Mouse (Mus musculus) hindbrain, postnatal 0 days (tissue): ENCODE data around the gene Xrcc4. TPM values are rescaled to one million over a fixed set of nuclear protein-coding genes. Genes with fewer than 3 reads are reported as not detected.
"Not testable (repeated sequence)": the region's sequence is repeated elsewhere in the genome, so short reads cannot be mapped to it uniquely, and the experiment has no call there.

ENCODE experiments used
- ATAC-seq: fragments of 200-750 bp; cut with Nextera tagmentation; 2 replicates; pipeline ENCODE4 v1.8.0; 2017; ENCODE audit warnings: mild to moderate bottlenecking, moderate TSS enrichment, moderate library complexity
- DNase-seq: peaks from one replicate; pipeline ENCODE4 v3.0.0-alpha.2; 2015; ENCODE audit warnings: low spot score
- H3K27ac ChIP-seq: fragments of 300-500 bp; sonication (generic); 2 replicates; pipeline ENCODE4 v1.5.1; 2014; ENCODE audit warnings: mild to moderate bottlenecking
- H3K27me3 ChIP-seq: fragments of 300-500 bp; sonication (generic); 2 replicates; pipeline ENCODE4 v1.6.1; 2014; ENCODE audit warnings: low read length, mixed read lengths; ENCODE audit not compliant: insufficient read depth
- H3K36me3 ChIP-seq: fragments of 300-500 bp; sonication (generic); 2 replicates; pipeline ENCODE4 v1.6.1; 2014; ENCODE audit warnings: low read length, mixed read lengths; ENCODE audit not compliant: insufficient read depth
- H3K4me1 ChIP-seq: fragments of 300-500 bp; sonication (generic); 2 replicates; pipeline ENCODE4 v1.6.1; 2014; ENCODE audit warnings: antibody characterized with exemption, low read length, mixed read lengths; ENCODE audit not compliant: insufficient read depth
- H3K4me2 ChIP-seq: fragments of 300-500 bp; sonication (generic); 2 replicates; pipeline ENCODE4 v1.6.1; 2014; ENCODE audit warnings: low read depth, mild to moderate bottlenecking, low read length, moderate library complexity, mixed read lengths
- H3K4me3 ChIP-seq: fragments of 300-500 bp; sonication (generic); 2 replicates; pipeline ENCODE4 v1.5.1; 2014; ENCODE audit warnings: low read length
- H3K9ac ChIP-seq: fragments of 300-500 bp; sonication (generic); replicated peaks from 2 replicates; pipeline ENCODE4 v1.6.1; 2014; ENCODE audit warnings: mild to moderate bottlenecking, low read length, moderate library complexity, mixed read lengths
- H3K9me3 ChIP-seq: fragments of 300-500 bp; sonication (generic); 2 replicates; pipeline ENCODE4 v1.6.1; 2016; ENCODE audit warnings: low read length, mixed read lengths
- CTCF ChIP-seq: IDR thresholded peaks from 2 replicates; pipeline ENCODE4 v1.5.1; 2016; ENCODE audit warnings: antibody characterized with exemption, control low read depth, low read depth
- WGBS: fragments of 180-500 bp; shearing (Covaris S2); extraction: QIAGEN DNeasy Blood & Tissue Kit; methylation state at CpG from one replicate; pipeline ENCODE4 v1.1.7; 2014; 5-methylcytosine and 5-hydroxymethylcytosine counted together
- polyA plus RNA-seq: library from polyadenylated mRNA; unstranded; fragments of >200 nt; fragmentation: Nextera tagmentation; extraction: Ambion mirVana; gene quantifications from 2 replicates; pipeline ENCODE4 v1.2.1, GENCODE M21; 2015
- total RNA-seq: library from RNA; depleted of rRNA; stranded (reverse); fragments of >200 nt; gene quantifications from 2 replicates; pipeline ENCODE4 v1.2.3, GENCODE M21; 2014

Gene Xrcc4
- total and polyA plus RNA-seq, 2 experiments from 2014 or later, result 6.4 to 17.4 TPM

- Histone ChIP-seq H3K4me2 (no peak overlapping the region), H3K27me3 (no peaks in the 10 kb centered on the region), H3K36me3 (no peaks in the 10 kb centered on the region), H3K27ac (no peak overlapping the region), H3K4me3 (no peak overlapping the region), H3K4me1 (no peaks in the 10 kb centered on the region), H3K9ac (no peak overlapping the region), H3K9me3 (no peaks in the 10 kb centered on the region)
- ATAC-seq, result no peak
- no peak for DNase-seq
- no peak for TF ChIP-seq CTCF
- 80% methylated on average over 1 of the region's 1 CpGs for WGBS
Observed at GRCm38 (mm10) chr13:89777764-89778163, 311.6 kb downstream of the Xrcc4 start.

GRCm38 (mm10) chr13:89777146-89777545 is 312.3 kb downstream of the Xrcc4 start:
- H3K27me3 ChIP-seq, result no peaks in the 10 kb centered on the region
- H3K27ac ChIP-seq, result no peak overlapping the region
- H3K9ac ChIP-seq, result no peak overlapping the region
- no peaks in the 10 kb centered on the region for H3K4me1 ChIP-seq
- no peak for TF ChIP-seq CTCF
- no peak for ATAC-seq
- no peak overlapping the region for H3K4me3 ChIP-seq
- 95% methylated on average over 1 of the region's 1 CpGs for WGBS
- no peaks in the 10 kb centered on the region for H3K36me3 ChIP-seq
- no peak for DNase-seq
- H3K9me3 ChIP-seq, result no peaks in the 10 kb centered on the region
- no peak overlapping the region for H3K4me2 ChIP-seq

GRCm38 (mm10) chr13:89766551-89766950 is 322.9 kb downstream of the Xrcc4 start:
- WGBS, result 87% methylated on average over 1 of the region's 1 CpGs
- H3K27ac ChIP-seq, result no peak overlapping the region
- TF ChIP-seq CTCF, result no peak
- no peak overlapping the region for H3K4me2 ChIP-seq
- H3K9me3 ChIP-seq, result no peaks in the 10 kb centered on the region; the same call in 1 of the 2 replicates
- no peak overlapping the region for H3K4me3 ChIP-seq
- ATAC-seq, result no peak
- no peaks in the 10 kb centered on the region for H3K27me3 ChIP-seq
- DNase-seq, result no peak
- H3K4me1 ChIP-seq, result no peaks in the 10 kb centered on the region
- no peaks in the 10 kb centered on the region for H3K36me3 ChIP-seq
- H3K9ac ChIP-seq, result no peak overlapping the region

GRCm38 (mm10) chr13:89765966-89766365 is 323.4 kb downstream of the Xrcc4 start:
- no peak for TF ChIP-seq CTCF
- H3K27me3 ChIP-seq, result no peaks in the 10 kb centered on the region
- no peaks in the 10 kb centered on the region for H3K36me3 ChIP-seq
- no peak overlapping the region for H3K4me3 ChIP-seq
- DNase-seq, result no peak
- H3K4me2 ChIP-seq, result no peak overlapping the region
- H3K9ac ChIP-seq, result no peak overlapping the region
- ATAC-seq, result no peak
- 89% methylated on average over 3 of the region's 3 CpGs for WGBS
- no peak overlapping the region for H3K27ac ChIP-seq
- no peaks in the 10 kb centered on the region; the same call in 1 of the 2 replicates for H3K9me3 ChIP-seq
- no peaks in the 10 kb centered on the region for H3K4me1 ChIP-seq

GRCm38 (mm10) chr13:89762339-89762738 is 327.1 kb downstream of the Xrcc4 start:
- no peaks in the 10 kb centered on the region for H3K4me1 ChIP-seq
- H3K36me3 ChIP-seq, result no peaks in the 10 kb centered on the region
- TF ChIP-seq CTCF, result no peak
- DNase-seq (no peak), ATAC-seq (no peak)
- H3K4me2 ChIP-seq, result no peak overlapping the region
- 88% methylated on average over 3 of the region's 3 CpGs for WGBS
- H3K27me3 ChIP-seq, result no peaks in the 10 kb centered on the region
- no peak overlapping the region for H3K9ac ChIP-seq
- H3K4me3 ChIP-seq, result no peak overlapping the region
- H3K27ac ChIP-seq, result no peak overlapping the region
- no peaks in the 10 kb centered on the region for H3K9me3 ChIP-seq

GRCm38 (mm10) chr13:89756347-89756746 is 333.1 kb downstream of the Xrcc4 start:
- H3K27me3 ChIP-seq, result no peaks in the 10 kb centered on the region
- no peak overlapping the region for H3K4me2 ChIP-seq
- no peak overlapping the region for H3K4me3 ChIP-seq
- H3K9me3 ChIP-seq, result no peaks in the 10 kb centered on the region
- no peak for ATAC-seq
- H3K36me3 ChIP-seq, result no peaks in the 10 kb centered on the region
- no peaks in the 10 kb centered on the region for H3K4me1 ChIP-seq
- TF ChIP-seq CTCF, result no peak
- H3K27ac ChIP-seq, result no peak overlapping the region
- no peak overlapping the region for H3K9ac ChIP-seq
- no peak for DNase-seq

GRCm38 (mm10) chr13:89750562-89750961 is 338.8 kb downstream of the Xrcc4 start:
- H3K4me3 ChIP-seq, H3K27me3 ChIP-seq, ATAC-seq, H3K9me3 ChIP-seq, H3K36me3 ChIP-seq, H3K27ac ChIP-seq, H3K4me1 ChIP-seq, DNase-seq, H3K4me2 ChIP-seq, H3K9ac ChIP-seq: not testable (repeated sequence)
- 32% methylated on average over 3 of the region's 3 CpGs for WGBS
